Mouse (Mus musculus) hindbrain, embryonic 14.5 days (tissue): ENCODE measurements around the gene Cox11. TPM values are rescaled to one million over a fixed set of nuclear protein-coding genes. Genes with fewer than 3 reads are reported as not detected.

ENCODE experiments used
- ATAC-seq: fragments of 200-750 bp; cut with Nextera tagmentation; 2 replicates; pipeline ENCODE4 v1.8.0; 2017; ENCODE audit warnings: moderate number of reproducible peaks, mild to moderate bottlenecking, moderate TSS enrichment, moderate library complexity; ENCODE audit not compliant: low FRiP score
- DNase-seq: peaks from one replicate; pipeline ENCODE4 v3.0.0-alpha.2; 2015; ENCODE audit warnings: low spot score
- H3K27ac ChIP-seq: fragments of 300-500 bp; sonication (generic); 2 replicates; pipeline ENCODE4 v1.5.1; 2014; ENCODE audit warnings: mild to moderate bottlenecking, moderate library complexity
- H3K27me3 ChIP-seq: fragments of 300-500 bp; sonication (generic); 2 replicates; pipeline ENCODE4 v1.6.1; 2014; ENCODE audit warnings: mild to moderate bottlenecking, low read length, mixed read lengths; ENCODE audit not compliant: control insufficient read depth, insufficient read depth
- H3K36me3 ChIP-seq: fragments of 300-500 bp; sonication (generic); replicated peaks from 2 replicates; pipeline ENCODE4 v1.6.1; 2014; ENCODE audit not compliant: control insufficient read depth, insufficient read depth
- H3K4me1 ChIP-seq: fragments of 300-500 bp; sonication (generic); replicated peaks from 2 replicates; pipeline ENCODE4 v1.6.1; 2014; ENCODE audit warnings: antibody characterized with exemption, low read length, mixed read lengths; ENCODE audit not compliant: control insufficient read depth, insufficient read depth
- H3K4me2 ChIP-seq: fragments of 300-500 bp; sonication (generic); replicated peaks from 2 replicates; pipeline ENCODE4 v1.6.1; 2014; ENCODE audit warnings: mild to moderate bottlenecking, moderate library complexity
- H3K4me3 ChIP-seq: fragments of 300-500 bp; sonication (generic); replicated peaks from 2 replicates; pipeline ENCODE4 v1.5.1; 2014; ENCODE audit warnings: mild to moderate bottlenecking, low read length
- H3K9ac ChIP-seq: fragments of 300-500 bp; sonication (generic); 2 replicates; pipeline ENCODE4 v1.6.1; 2014
- H3K9me3 ChIP-seq: fragments of 300-500 bp; sonication (generic); 2 replicates; pipeline ENCODE4 v1.6.1; 2016; ENCODE audit warnings: low read length; ENCODE audit not compliant: control insufficient read depth
- WGBS: fragments of 180-500 bp; shearing (Covaris S2); extraction: QIAGEN DNeasy Blood & Tissue Kit; methylation state at CpG from one replicate; pipeline ENCODE4 v1.1.7; 2014; 5-methylcytosine and 5-hydroxymethylcytosine counted together
- polyA plus RNA-seq: library from polyadenylated mRNA; unstranded; fragments of >200 nt; fragmentation: Nextera tagmentation; extraction: Ambion mirVana; gene quantifications from 2 replicates; pipeline ENCODE4 v1.2.1, GENCODE M21; 2014

Cox11 gene
- polyA plus RNA-seq, 1 experiment from 2014 or later = 28.4 TPM

- Histone ChIP-seq H3K4me3 (no peak overlapping the region), H3K27ac (no peak overlapping the region), H3K9ac (no peak overlapping the region), H3K27me3 (no peaks in the 10 kb centered on the region), H3K9me3 (no peaks in the 10 kb centered on the region), H3K4me1 (no peaks in the 10 kb centered on the region), H3K36me3 (no peaks in the 10 kb centered on the region), H3K4me2 (no peak overlapping the region)
- whole genome bisulfite sequencing = 90% methylated on average over 5 of the region's 5 CpGs
- no peak for DNase-seq
- no peak for ATAC-seq
These were observed 37.6 kb downstream of the Cox11 start for GRCm38 (mm10) chr11:90675479-90676110.

- Histone ChIP-seq H3K4me1 (no peaks in the 10 kb centered on the region), H3K9me3 (no peaks in the 10 kb centered on the region), H3K27ac (no peak overlapping the region), H3K4me2 (no peak overlapping the region), H3K9ac (no peak overlapping the region), H3K36me3 (no peaks in the 10 kb centered on the region), H3K4me3 (no peak overlapping the region), H3K27me3 (no peaks in the 10 kb centered on the region)
- ATAC-seq (no peak), DNase-seq (no peak)
- 95% methylated on average over 7 of the region's 7 CpGs for WGBS
These were observed 39.1 kb downstream of the Cox11 start for GRCm38 (mm10) chr11:90677027-90677426.

DNA sequence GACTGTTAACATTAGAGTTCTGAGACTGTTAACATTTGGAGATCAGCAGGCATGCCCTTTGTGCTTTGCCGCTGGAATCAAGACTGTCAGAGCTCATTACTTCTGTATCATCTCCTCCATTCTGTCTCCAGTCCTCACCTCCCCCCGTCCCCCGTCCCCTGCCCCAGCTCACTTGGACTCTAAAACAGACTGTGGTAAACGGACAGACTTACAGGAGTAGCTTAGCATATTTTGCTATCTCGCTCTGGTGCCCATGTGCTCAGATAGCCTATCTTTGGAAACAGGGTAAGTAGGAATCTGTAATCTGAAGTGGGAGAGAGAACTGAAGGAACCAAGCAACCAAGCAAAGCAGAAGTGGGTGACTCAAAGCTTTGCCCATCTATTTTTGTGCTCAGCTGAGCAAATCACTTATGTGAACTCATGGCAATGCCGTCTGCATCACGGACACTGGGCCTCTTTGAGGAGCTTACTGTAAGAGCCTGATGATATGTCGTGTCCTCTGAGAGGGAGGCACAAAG is 39.9 kb downstream of the Cox11 start:
- H3K27me3 ChIP-seq = no peaks in the 10 kb centered on the region
- no peak overlapping the region for H3K4me3 ChIP-seq
- H3K4me1 ChIP-seq = no peaks in the 10 kb centered on the region
- H3K9ac ChIP-seq = no peak overlapping the region
- no peak overlapping the region for H3K27ac ChIP-seq
- no peak for ATAC-seq
- H3K9me3 ChIP-seq = no peaks in the 10 kb centered on the region
- no peaks in the 10 kb centered on the region for H3K36me3 ChIP-seq
- H3K4me2 ChIP-seq = no peak overlapping the region
- DNase-seq = no peak
- 68% methylated on average over 8 of the region's 8 CpGs for WGBS

- Histone ChIP-seq H3K27me3 (no peaks in the 10 kb centered on the region), H3K4me3 (no peak overlapping the region), H3K9me3 (no peaks in the 10 kb centered on the region), H3K27ac (no peak overlapping the region), H3K4me1 (no peaks in the 10 kb centered on the region), H3K4me2 (no peak overlapping the region), H3K36me3 (no peaks in the 10 kb centered on the region), H3K9ac (no peak overlapping the region)
- WGBS = 87% methylated on average over 5 of the region's 5 CpGs
- ATAC-seq = no peak
- DNase-seq = no peak
These were observed 40.6 kb downstream of the Cox11 start for GRCm38 (mm10) chr11:90678582-90678981.

GRCm38 (mm10) chr11:90681171-90681570 is 43.2 kb downstream of the Cox11 start:
- no peak for ATAC-seq
- Histone ChIP-seq H3K9me3 (no peaks in the 10 kb centered on the region), H3K27ac (no peak overlapping the region), H3K4me2 (no peak overlapping the region), H3K9ac (no peak overlapping the region), H3K4me1 (no peaks in the 10 kb centered on the region), H3K36me3 (no peaks in the 10 kb centered on the region), H3K4me3 (no peak overlapping the region), H3K27me3 (no peaks in the 10 kb centered on the region)
- no peak for DNase-seq

GRCm38 (mm10) chr11:90684765-90685164 is 46.8 kb downstream of the Cox11 start:
- H3K27ac ChIP-seq = no peak overlapping the region
- H3K27me3 ChIP-seq = peaks cover 6% of the 10 kb centered on the region; the same call in 1 of the 2 replicates
- DNase-seq (no peak), ATAC-seq (no peak)
- no peaks in the 10 kb centered on the region for H3K36me3 ChIP-seq
- no peak overlapping the region for H3K4me2 ChIP-seq
- H3K4me3 ChIP-seq = no peak overlapping the region
- no peaks in the 10 kb centered on the region for H3K9me3 ChIP-seq
- H3K9ac ChIP-seq = no peak overlapping the region
- WGBS = 80% methylated on average over 6 of the region's 6 CpGs
- peaks cover 7% of the 10 kb centered on the region; the same call in 1 of the 2 replicates for H3K4me1 ChIP-seq

DNA sequence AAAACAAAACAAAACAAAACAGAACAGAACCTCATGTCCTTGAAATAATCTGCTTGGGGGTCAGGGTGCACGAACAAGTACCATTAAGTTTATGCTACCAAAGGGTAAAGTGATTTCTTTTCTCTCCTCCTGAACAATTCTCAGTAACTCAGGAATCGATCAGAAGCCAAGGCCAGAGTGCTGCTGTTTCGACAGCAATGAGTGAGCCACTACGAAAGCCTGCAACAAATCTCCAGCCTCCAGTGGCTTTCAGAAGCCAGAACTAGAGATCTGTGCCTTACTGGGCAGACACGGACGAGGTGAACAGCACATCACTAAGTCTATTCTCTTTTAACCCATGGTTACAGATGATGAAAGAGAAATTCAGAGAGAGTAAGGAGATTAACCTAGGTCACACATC is 47.2 kb downstream of the Cox11 start:
- Histone ChIP-seq H3K36me3 (no peaks in the 10 kb centered on the region), H3K27ac (no peak overlapping the region), H3K9me3 (no peaks in the 10 kb centered on the region), H3K27me3 (peaks cover 6% of the 10 kb centered on the region; the same call in 1 of the 2 replicates), H3K4me1 (peaks cover 7% of the 10 kb centered on the region; the same call in 1 of the 2 replicates), H3K4me2 (no peak overlapping the region), H3K4me3 (no peak overlapping the region), H3K9ac (no peak overlapping the region)
- ATAC-seq = no peak
- DNase-seq = no peak
- WGBS = 81% methylated on average over 6 of the region's 6 CpGs

DNA sequence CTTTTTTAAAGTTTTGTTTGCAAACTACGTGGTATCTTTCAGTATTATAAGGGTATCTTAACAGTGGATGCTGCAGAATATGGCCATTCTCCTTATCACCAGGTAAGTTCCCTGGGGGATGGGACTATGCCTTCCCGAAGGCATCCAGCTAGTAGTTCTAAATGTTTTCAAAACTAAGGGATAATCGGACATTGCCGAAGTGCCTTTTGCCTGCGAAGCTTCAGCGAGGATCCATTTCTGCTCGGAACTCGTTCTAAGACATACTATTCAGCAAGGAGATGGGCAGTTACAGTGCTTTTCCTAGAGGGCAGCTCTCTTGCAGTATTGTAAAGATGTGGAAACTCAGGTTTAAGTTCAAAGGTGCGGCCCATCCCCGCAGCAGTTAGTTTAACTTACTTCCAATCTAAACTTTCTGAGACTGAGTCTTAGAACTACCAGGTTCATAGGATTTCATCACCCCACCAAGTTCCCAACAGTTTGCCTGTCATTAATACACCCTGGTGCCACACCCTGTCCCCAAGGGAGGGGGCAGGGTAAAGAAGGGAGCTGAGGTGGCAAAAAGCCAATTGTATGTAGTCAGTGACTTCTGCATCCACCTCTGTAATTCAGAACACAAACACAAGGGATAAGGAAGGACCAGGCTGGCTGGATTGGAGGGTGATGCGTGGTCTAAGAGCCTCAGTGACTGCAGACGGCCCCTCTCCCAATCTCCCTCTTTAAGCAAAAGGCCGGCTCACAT is 48.5 kb downstream of the Cox11 start:
- Histone ChIP-seq H3K27me3 (peaks cover 6% of the 10 kb centered on the region; the same call in 1 of the 2 replicates), H3K9me3 (no peaks in the 10 kb centered on the region), H3K4me3 (peak overlapping the region; percentile 62), H3K9ac (peak overlapping the region; percentile 66; the same call in 1 of the 2 replicates), H3K36me3 (no peaks in the 10 kb centered on the region), H3K27ac (no peak overlapping the region), H3K4me2 (peak overlapping the region; percentile 90), H3K4me1 (peaks cover 7% of the 10 kb centered on the region; the same call in 1 of the 2 replicates)
- WGBS = 73% methylated on average over 13 of the region's 13 CpGs
- ATAC-seq = no peak
- no peak for DNase-seq

- H3K27ac ChIP-seq = 0 out of 2 replicates have a peak overlapping the region, but pooled peaks have one; percentile 80
- DNase-seq = no peak
These were observed 49.1 kb downstream of the Cox11 start for GRCm38 (mm10) chr11:90687040-90687439.

More at GRCm38 (mm10) chr11:90687040-90687439, 49.1 kb downstream of the Cox11 start:
- Histone ChIP-seq H3K27me3 (peaks cover 6% of the 10 kb centered on the region; the same call in 1 of the 2 replicates), H3K9me3 (no peaks in the 10 kb centered on the region), H3K9ac (peak overlapping the region; percentile 66), H3K4me1 (peaks cover 7% of the 10 kb centered on the region; the same call in 1 of the 2 replicates), H3K4me3 (peak overlapping the region; percentile 62), H3K36me3 (no peaks in the 10 kb centered on the region), H3K4me2 (peak overlapping the region; percentile 90)
- ATAC-seq = peak; percentile 13; the same call in 1 of the 2 replicates
- 2% methylated on average over 17 of the region's 17 CpGs for WGBS
